Mouse (Mus musculus) ES-Bruce4 (cell line): ENCODE measurements around the gene Ccdc92.
A peak's percentile ranks its signal among the peaks of the same experiment; 100 is the strongest.

ENCODE experiments used
- CTCF ChIP-seq: IDR thresholded peaks from one replicate; pipeline ENCODE4 v1.8.1; 2011; ENCODE audit warnings: low read depth, low read length
- POLR2A ChIP-seq: IDR thresholded peaks from one replicate; pipeline ENCODE4 v1.8.1; 2011; ENCODE audit warnings: low read length; ENCODE audit not compliant: insufficient read depth

DNA sequence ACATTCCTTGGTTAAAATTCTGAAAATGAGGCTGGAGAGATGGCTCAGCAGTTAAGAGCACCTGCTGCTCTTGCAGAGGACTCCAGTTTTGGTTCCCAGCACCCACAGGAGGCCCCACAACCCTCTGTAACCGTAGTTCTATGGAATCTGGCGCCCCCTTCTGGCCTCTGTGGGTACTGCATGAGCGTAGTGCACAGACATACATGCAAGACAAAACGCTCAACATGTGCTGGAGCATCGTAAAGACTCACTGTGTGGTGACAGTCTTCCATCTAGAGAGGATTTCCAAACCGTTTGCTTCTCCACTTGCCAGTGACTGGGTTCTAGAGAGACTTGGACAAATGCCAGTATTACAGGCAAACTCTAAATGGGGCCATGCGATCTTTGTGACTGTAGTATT lies 76.6 kb downstream of the Ccdc92 start:
- TF ChIP-seq CTCF (peak; percentile 52), POLR2A (no peak)
